Mouse (Mus musculus) G1E (cell line): Measurements from ENCODE around the gene Gckr. TPM values are rescaled to one million over a fixed set of nuclear protein-coding genes. Genes with fewer than 3 reads are reported as not detected.

Source experiments
- ATAC-seq: 2 replicates; pipeline ENCODE4 v1.8.0; 2016; ENCODE audit warnings: mild to moderate bottlenecking; ENCODE audit not compliant: insufficient number of reproducible peaks, poor library complexity, low FRiP score, severe bottlenecking; ENCODE audit errors: extremely low read depth
- DNase-seq: peaks from one replicate; pipeline ENCODE4 v3.0.0; 2012; ENCODE audit warnings: low spot score
- H3K27me3 ChIP-seq: 2 replicates; pipeline ENCODE4 v1.6.1; 2012; ENCODE audit warnings: mild to moderate bottlenecking, low read length, inconsistent platforms; ENCODE audit not compliant: insufficient read depth
- H3K36me3 ChIP-seq: replicated peaks from 2 replicates; pipeline ENCODE3; 2012; ENCODE audit warnings: mild to moderate bottlenecking, inconsistent platforms
- H3K4me1 ChIP-seq: 2 replicates; pipeline ENCODE4 v1.6.1; 2012; ENCODE audit warnings: low read depth, low read length, inconsistent platforms, mixed read lengths; ENCODE audit not compliant: insufficient read depth
- H3K4me3 ChIP-seq: 2 replicates; pipeline ENCODE4 v1.5.1; 2012; ENCODE audit warnings: low read depth, mild to moderate bottlenecking, inconsistent platforms, low read length, moderate library complexity, mixed read lengths
- H3K9me3 ChIP-seq: replicated peaks from 2 replicates; pipeline ENCODE4 v1.6.1; 2012; ENCODE audit warnings: inconsistent platforms
- CTCF ChIP-seq: IDR thresholded peaks from 2 replicates; pipeline ENCODE4 v1.5.1; 2012; ENCODE audit warnings: low read depth, low read length, inconsistent platforms, mixed read lengths
- GATA1 ChIP-seq: IDR thresholded peaks from 2 replicates; pipeline ENCODE4 v1.6.1; 2012; ENCODE audit warnings: borderline replicate concordance, low read length, inconsistent platforms, mixed read lengths
- GATA2 ChIP-seq: IDR thresholded peaks from 2 replicates; pipeline ENCODE4 v1.6.1; 2012; ENCODE audit warnings: low read depth, low read length, inconsistent platforms, borderline replicate concordance
- POLR2AphosphoS5 ChIP-seq: IDR thresholded peaks from 2 replicates; pipeline ENCODE4 v1.6.1; 2012; ENCODE audit warnings: low read depth, low read length, inconsistent platforms; ENCODE audit not compliant: insufficient replicate concordance
- TAL1 ChIP-seq: conservative IDR thresholded peaks from 2 replicates; pipeline ENCODE4 v1.6.1; 2012; ENCODE audit warnings: low read depth, low read length, inconsistent platforms, mixed read lengths
- polyA plus RNA-seq: library from polyadenylated mRNA; stranded (reverse); fragments of >175 nt; gene quantifications from 2 replicates; pipeline ENCODE4 v1.2.3, GENCODE M21; 2012
- total RNA-seq, 2 experiments: library from RNA; stranded (forward) in 1 of 2; stranded (reverse) in 1 of 2; fragments of 200-1000 nt in 1 of 2; fragments of >200 nt in 1 of 2; fragmentation: Nextera tagmentation in 1 of 2; gene quantifications; 2 replicates each; pipeline ENCODE4 v1.2.3; 2014 to 2017

Gene Gckr
- total RNA-seq (2014; fragmentation: Nextera tagmentation) (0.23 TPM in 1 of 2 replicates, not detected in the other), total RNA-seq (2017) (0.05 and 0.23 TPM in 2 replicates), polyA plus RNA-seq (not detected in 2 replicates)

DNA sequence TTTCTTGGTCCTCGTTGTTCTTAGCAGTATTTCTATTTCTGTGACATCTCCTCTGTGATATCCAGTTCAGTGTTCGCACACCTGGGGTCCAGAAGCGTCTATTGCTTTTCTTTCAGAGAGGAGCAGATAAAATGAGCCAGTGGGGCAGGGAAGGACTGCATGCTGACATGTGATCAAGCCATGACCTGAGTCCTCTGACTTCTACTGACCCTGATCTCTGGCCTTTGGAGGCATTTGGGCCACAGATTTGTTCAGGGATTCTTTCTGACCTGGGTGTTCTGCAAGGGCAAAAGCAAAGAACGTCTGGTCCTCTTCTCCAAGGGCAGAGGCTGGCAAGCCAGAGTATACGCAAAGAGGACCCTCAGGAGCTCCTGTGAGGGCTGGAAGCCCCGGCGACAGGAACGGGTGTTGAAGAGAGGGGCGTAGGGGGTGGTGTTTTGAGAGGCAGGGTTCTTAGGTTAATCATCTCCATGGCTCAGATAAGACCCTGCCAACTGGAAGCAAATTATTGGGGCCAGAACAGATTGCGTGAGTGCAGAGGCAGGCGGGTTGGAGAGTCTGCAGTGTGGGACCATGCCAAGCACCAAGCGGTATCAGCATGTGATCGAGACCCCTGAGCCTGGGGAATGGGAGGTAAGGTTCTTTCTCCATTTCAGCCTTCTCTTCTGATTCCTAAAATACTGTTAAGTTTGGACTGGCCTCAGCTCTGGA, at the start of gene Gckr:
Gckr (plus strand) TSS at position 397 of the 711 bp plus-strand sequence.
- Histone ChIP-seq H3K4me3 (no peak within 1 kb of the TSS), H3K27me3 (peaks cover 38% of the 10 kb centered on the region), H3K4me1 (no peaks in the 10 kb centered on the region; the same call in 1 of the 2 replicates), H3K36me3 (no peaks in the 10 kb centered on the region), H3K9me3 (no peaks in the 10 kb centered on the region)
- TF ChIP-seq TAL1: no peak
- ATAC-seq (no peak), DNase-seq (no peak)

DNA sequence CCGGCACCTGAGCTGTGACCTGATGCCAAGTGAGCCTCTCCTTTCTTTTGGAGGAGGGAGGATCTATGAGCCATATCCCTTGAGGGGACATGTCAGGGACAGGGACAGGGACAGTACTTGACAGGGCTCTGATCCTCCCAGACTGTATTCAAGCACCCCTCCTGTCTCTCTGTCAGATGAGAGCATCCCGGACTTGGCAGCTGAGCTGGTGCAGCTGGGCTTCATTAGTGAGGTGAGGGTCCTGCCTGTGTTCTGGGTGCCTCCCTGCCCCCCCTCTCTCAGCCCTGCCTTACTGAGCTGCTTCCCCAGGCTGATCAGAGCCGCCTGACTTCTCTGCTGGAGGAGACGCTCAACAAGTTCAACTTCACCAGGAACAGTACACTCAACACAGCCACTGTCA, 46.5 kb upstream of the Gckr start:
- peaks cover 43% of the 10 kb centered on the region for H3K4me1 ChIP-seq
- ATAC-seq (no peak), DNase-seq (no peak)
- H3K36me3 ChIP-seq: peaks cover 94% of the 10 kb centered on the region
- H3K9me3 ChIP-seq: no peaks in the 10 kb centered on the region
- peak overlapping the region; percentile 77; the same call in 1 of the 2 replicates for H3K4me3 ChIP-seq
- H3K27me3 ChIP-seq: no peaks in the 10 kb centered on the region
- no peak for TF ChIP-seq CTCF
- TF ChIP-seq POLR2AphosphoS5: no peak
- no peak for TF ChIP-seq GATA1
- TF ChIP-seq GATA2: no peak
- TF ChIP-seq TAL1: no peak

DNA sequence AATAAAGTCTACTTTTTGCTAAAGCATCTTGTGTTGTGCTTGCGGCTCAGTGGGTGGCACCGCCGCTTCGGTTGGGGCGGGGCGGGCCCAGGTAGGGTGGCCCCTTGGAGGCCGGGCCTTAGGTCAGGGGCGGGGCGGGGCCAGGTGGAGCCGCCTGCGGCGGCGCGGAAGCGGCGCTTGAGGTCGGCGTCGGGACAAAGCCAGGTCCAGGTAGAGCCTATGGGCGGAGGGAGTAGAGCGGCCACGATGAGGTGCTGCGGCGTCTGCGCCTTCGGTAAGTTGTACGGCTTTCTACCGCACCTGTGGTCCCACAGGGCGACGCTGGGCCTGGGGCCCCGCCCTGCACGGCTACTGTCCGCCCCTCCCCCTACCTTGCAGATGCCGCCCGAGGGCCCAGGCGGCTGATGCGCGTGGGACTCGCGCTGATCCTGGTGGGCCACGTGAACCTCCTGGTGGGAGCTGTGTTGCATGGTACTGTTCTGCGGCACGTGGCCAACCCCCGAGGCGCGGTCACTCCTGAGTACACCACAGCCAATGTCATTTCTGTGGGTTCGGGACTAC, 45.6 kb upstream of the Gckr start, which contains the start of gene Krtcap3:
Krtcap3 (plus strand) TSS at position 151 of the 561 bp plus-strand sequence.
- Histone ChIP-seq H3K9me3 (no peaks in the 10 kb centered on the region), H3K4me3 (peak within 1 kb of the TSS; percentile 77), H3K27me3 (no peaks in the 10 kb centered on the region), H3K36me3 (peaks cover 93% of the 10 kb centered on the region), H3K4me1 (peaks cover 43% of the 10 kb centered on the region)
- peak; percentile 41 for ATAC-seq
- DNase-seq: peak; percentile 49
- no peak for TF ChIP-seq GATA1
- no peak for TF ChIP-seq POLR2AphosphoS5
- TF ChIP-seq GATA2: no peak
- TF ChIP-seq TAL1: no peak
- TF ChIP-seq CTCF: no peak

DNA sequence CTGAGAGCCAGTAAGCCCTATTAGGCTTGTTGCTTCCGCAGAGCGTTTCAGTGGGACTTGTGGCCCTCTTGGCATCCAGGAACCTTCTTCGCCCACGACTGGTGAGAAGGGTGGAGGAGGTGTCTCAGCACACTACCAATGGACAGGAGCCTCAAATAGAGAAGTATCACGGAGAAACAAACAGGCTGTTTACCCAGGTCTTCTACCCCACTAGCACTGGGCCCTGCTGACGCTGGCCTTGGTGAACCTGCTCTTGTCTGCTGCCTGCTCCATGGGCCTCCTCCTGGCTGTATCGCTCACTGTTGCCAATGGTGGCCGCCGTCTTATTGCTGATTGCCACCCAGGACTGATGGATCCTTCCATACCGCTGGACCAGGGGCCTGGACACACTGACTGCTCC, 45.1 kb upstream of the Gckr start:
- peak overlapping the region; percentile 77 for H3K4me3 ChIP-seq
- H3K27me3 ChIP-seq: no peaks in the 10 kb centered on the region
- DNase-seq (peak; percentile 13), ATAC-seq (0 out of 2 replicates have a peak, but pooled peaks have one; percentile 17)
- peaks cover 43% of the 10 kb centered on the region for H3K4me1 ChIP-seq
- peaks cover 91% of the 10 kb centered on the region for H3K36me3 ChIP-seq
- TF ChIP-seq CTCF (no peak), GATA2 (no peak), TAL1 (no peak), POLR2AphosphoS5 (no peak), GATA1 (no peak)
- no peaks in the 10 kb centered on the region for H3K9me3 ChIP-seq

DNA sequence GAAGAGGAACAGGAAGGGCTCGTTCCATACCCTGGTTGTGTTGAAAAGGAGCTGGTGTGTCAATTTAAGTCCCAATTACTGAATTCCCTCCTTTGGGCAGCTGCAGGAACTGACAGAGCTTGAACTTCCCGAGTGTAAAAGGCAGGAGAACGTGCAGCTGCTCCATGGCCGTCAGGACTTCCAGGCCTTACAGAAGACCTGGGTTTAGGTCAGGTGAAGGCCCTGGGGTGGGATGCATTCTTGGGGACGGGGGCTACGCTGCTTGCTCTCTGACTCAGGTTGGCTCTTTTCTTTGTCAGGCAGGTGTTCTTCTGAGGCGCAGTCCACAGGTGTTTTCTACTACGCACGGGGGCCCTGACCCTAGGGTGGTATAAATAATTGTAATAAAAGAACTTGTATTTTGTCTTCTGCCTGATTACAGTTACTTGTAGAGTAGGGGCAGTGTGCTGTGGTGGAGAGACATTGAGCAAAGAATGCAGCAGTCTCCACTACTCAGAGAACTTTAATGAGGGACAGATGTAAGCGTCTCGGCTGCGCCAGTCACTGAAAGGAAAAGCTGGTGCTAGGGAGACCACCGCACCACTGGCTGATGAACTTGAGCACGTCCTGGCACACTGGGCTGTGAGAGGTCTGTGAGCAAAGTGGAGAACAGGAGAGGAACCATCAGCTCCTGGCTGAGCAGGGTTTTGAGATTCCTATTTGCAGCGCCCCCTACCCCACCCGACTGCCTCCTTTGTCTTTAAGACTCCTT, 44.3 kb upstream of the Gckr start:
- Histone ChIP-seq H3K4me3 (no peak overlapping the region; the same call in 1 of the 2 replicates), H3K9me3 (no peaks in the 10 kb centered on the region), H3K36me3 (peaks cover 91% of the 10 kb centered on the region), H3K27me3 (no peaks in the 10 kb centered on the region), H3K4me1 (peaks cover 43% of the 10 kb centered on the region)
- no peak for ATAC-seq
- TF ChIP-seq CTCF (no peak), POLR2AphosphoS5 (no peak), GATA2 (no peak), TAL1 (no peak), GATA1 (no peak)
- DNase-seq: no peak

DNA sequence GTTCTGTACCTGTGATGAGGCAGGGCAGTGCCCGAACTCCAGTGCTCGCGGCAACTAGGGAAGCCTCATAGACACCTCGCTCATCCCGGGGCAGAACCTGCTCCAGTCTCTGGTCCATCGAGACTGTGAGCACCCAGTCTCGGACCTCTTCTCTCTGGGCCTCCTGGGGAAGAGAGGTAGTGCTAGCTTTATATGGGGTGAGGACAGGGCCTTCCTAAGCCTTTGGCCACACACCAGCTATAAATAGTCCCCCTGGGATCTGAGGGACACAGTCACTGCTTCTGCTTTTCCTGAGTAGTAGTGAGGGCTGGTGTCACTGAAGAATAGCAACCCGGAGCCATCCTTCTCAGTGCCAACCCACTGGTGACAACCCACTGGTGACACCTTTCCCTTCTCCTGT, 43.4 kb upstream of the Gckr start:
- Histone ChIP-seq H3K4me3 (no peak overlapping the region), H3K9me3 (no peaks in the 10 kb centered on the region), H3K4me1 (peaks cover 43% of the 10 kb centered on the region), H3K27me3 (no peaks in the 10 kb centered on the region), H3K36me3 (peaks cover 87% of the 10 kb centered on the region)
- no peak for TF ChIP-seq GATA2
- TF ChIP-seq GATA1: no peak
- TF ChIP-seq POLR2AphosphoS5: no peak
- no peak for TF ChIP-seq CTCF
- no peak for TF ChIP-seq TAL1
- ATAC-seq (no peak), DNase-seq (no peak)
